Mouse (Mus musculus) spleen, adult 2 months (tissue): ENCODE results near the gene Ch25h.

ENCODE experiments used
- CTCF ChIP-seq: fragments of 200-500 bp; IDR thresholded peaks from 2 replicates; pipeline ENCODE4 v1.5.1; 2011; ENCODE audit warnings: mild to moderate bottlenecking, inconsistent platforms; ENCODE audit not compliant: insufficient read depth, insufficient read length, insufficient replicate concordance; ENCODE audit errors: extremely low read depth
- POLR2A ChIP-seq: fragments of 200-500 bp; IDR thresholded peaks from 2 replicates; pipeline ENCODE4 v1.6.1; 2011; ENCODE audit warnings: low read depth, low read length, inconsistent platforms

GRCm38 (mm10) chr19:34474228-34474990 is 555 bp downstream of the Ch25h start:
- TF ChIP-seq CTCF (no peak), POLR2A (no peak)
